Mouse (Mus musculus) induced T-regulatory cell, adult 2 months (primary cell): ENCODE results near the gene Prkag1.

Experiments
- DNase-seq: peaks from one replicate; pipeline ENCODE4 v3.0.0-alpha.2; 2012; ENCODE audit warnings: low read depth

Gene Prkag1

GRCm38 (mm10) chr15:98830736-98831683 lies at the start of gene Prkag1:
TSS of gene Prkag1 (minus strand) at chr15:98831521.
- DNase-seq = peak; percentile 97

- DNase-seq = peak; percentile 91
Observed at GRCm38 (mm10) chr15:98877331-98877730, 46.0 kb upstream of the Prkag1 start.

GRCm38 (mm10) chr15:98871916-98872888 lies 40.9 kb upstream of the Prkag1 start:
- peak; percentile 97 for DNase-seq

- peak; percentile 61 for DNase-seq
Observed at GRCm38 (mm10) chr15:98871070-98871915, 40.0 kb upstream of the Prkag1 start, which contains the start of gene Kmt2d. TSS of gene Kmt2d (minus strand) at chr15:98871204.

GRCm38 (mm10) chr15:98870179-98871069 lies 39.1 kb upstream of the Prkag1 start:
- DNase-seq = peak; percentile 46

- peak; percentile 66 for DNase-seq
Observed at GRCm38 (mm10) chr15:98869342-98870178, 38.2 kb upstream of the Prkag1 start.

GRCm38 (mm10) chr15:98868346-98869063 lies 37.2 kb upstream of the Prkag1 start:
- no peak for DNase-seq

- peak; percentile 82 for DNase-seq
Observed at GRCm38 (mm10) chr15:98867321-98867720, 36.0 kb upstream of the Prkag1 start.

- no peak for DNase-seq
Observed at GRCm38 (mm10) chr15:98866501-98866900, 35.2 kb upstream of the Prkag1 start.

GRCm38 (mm10) chr15:98865771-98866170 lies 34.5 kb upstream of the Prkag1 start:
- DNase-seq = no peak

GRCm38 (mm10) chr15:98864951-98865350 lies 33.6 kb upstream of the Prkag1 start:
- DNase-seq = no peak

GRCm38 (mm10) chr15:98863451-98863958 lies 32.2 kb upstream of the Prkag1 start:
- no peak for DNase-seq

GRCm38 (mm10) chr15:98861701-98862410 lies 30.5 kb upstream of the Prkag1 start:
- DNase-seq = no peak

GRCm38 (mm10) chr15:98860921-98861320 lies 29.6 kb upstream of the Prkag1 start:
- no peak for DNase-seq

- no peak for DNase-seq
Observed at GRCm38 (mm10) chr15:98859319-98860043, 28.2 kb upstream of the Prkag1 start.

GRCm38 (mm10) chr15:98854214-98854613 lies 22.9 kb upstream of the Prkag1 start:
- DNase-seq = no peak
